Mouse (Mus musculus): ENCODE data around the gene Speg. TPM values are rescaled to one million over a fixed set of nuclear protein-coding genes. Genes with fewer than 3 reads are reported as not detected.

Gene Speg
- polyA plus RNA-seq, 1 experiment from 2014 or later: 45.2 TPM

DNA sequence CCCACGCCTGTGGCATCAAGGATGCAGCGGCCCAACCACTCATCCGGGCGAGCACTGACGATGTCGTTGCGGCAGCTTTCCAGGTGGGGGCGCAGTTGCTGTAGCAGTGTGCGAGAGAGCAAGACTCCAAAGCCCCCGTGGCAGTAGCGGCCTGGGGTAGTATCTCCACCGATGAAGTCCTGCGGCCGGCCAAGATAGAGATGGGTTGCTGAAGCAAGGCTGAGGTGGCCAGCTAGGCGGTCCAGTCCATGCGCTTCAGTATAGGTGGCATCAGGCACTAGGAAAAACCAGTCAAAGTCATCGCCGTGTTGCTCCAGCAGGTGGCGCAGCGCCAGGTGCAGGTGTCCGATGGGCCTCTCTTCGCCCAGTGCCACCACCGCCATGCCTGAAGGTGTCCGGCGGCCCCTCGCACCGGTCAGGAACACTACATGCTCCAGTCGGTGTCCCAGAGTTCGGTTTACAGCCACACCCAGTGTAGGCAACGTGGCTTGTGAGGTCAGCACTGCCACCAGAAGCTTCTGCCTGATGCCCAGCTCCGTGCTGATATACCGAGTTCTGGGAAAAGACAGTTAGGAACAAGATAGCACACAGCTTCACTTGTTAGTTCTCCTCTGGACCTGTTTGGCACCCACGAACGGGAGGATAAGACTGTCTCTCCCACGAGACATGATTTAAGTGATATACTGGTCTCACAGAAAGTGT, 102.3 kb downstream of the Speg start:
- Histone ChIP-seq H3K27me3 (replicated peaks) (peaks cover 19% of the 10 kb centered on the region), H3K4me3 (replicated peaks) (peak overlapping the region; percentile 80), H3K36me3 (peaks cover 16% of the 10 kb centered on the region), H3K9ac (no peak overlapping the region), H3K4me2 (peak overlapping the region; percentile 80), H3K27ac (no peak overlapping the region), H3K4me1 (peaks cover 24% of the 10 kb centered on the region), H3K9me3 (no peaks in the 10 kb centered on the region)
- no peak for ATAC-seq (ENCODE audit: insufficient read depth, low FRiP score, low read depth)
- WGBS: 14% methylated on average over 35 of the region's 35 CpGs

DNA sequence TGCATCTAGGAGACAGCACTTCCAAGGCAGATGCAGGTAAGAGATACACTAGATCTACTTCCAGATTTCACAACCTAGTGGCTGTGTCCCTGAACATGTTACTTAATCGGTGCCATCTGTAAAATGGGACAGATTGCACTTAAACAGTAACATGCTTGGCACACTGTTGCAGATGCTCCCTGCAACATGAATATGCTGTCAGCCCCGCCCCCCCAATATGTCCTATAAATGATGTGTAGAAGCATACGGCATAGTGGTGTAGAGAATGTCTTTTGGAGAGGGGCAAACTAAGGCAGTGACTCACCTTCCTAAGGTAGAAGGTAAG, 102.8 kb downstream of the Speg start:
- peaks cover 16% of the 10 kb centered on the region for H3K36me3 ChIP-seq
- 45% methylated on average over 3 of the region's 3 CpGs for WGBS
- no peak overlapping the region for H3K9ac ChIP-seq
- H3K27me3 ChIP-seq (replicated peaks): peaks cover 24% of the 10 kb centered on the region
- H3K9me3 ChIP-seq: no peaks in the 10 kb centered on the region
- peaks cover 24% of the 10 kb centered on the region for H3K4me1 ChIP-seq
- ATAC-seq (ENCODE audit: insufficient read depth, low FRiP score, low read depth): no peak
- no peak overlapping the region for H3K27ac ChIP-seq
- peak overlapping the region; percentile 80 for H3K4me2 ChIP-seq
- H3K4me3 ChIP-seq (replicated peaks): peak overlapping the region; percentile 80

DNA sequence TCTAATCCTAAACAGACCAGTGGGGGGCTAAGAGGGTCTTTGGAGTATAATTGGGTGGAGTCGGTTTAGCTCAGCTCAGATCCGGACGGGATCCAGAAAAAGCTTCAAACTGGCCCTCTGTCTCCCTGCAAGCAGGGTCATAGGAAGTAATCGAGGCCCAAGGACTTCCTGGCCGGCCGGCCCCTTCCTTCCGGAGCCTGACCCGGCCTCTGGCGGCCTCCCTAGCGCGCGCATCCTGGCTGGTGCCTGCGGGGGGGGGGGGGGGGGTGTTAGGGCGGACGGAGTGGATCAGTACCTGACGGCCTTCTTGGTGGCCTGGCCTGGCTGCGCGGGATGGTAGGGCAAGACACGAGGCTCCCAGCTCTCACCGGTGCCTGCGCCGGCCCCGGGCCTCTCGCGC, 103.4 kb downstream of the Speg start:
- peaks cover 24% of the 10 kb centered on the region for H3K4me1 ChIP-seq
- under 1% methylated on average over 20 of the region's 25 CpGs for WGBS
- H3K27me3 ChIP-seq (replicated peaks): peaks cover 30% of the 10 kb centered on the region
- H3K9ac ChIP-seq: peak overlapping the region; percentile 53
- peak overlapping the region; percentile 76 for H3K27ac ChIP-seq
- peak overlapping the region; percentile 80 for H3K4me3 ChIP-seq (replicated peaks)
- ATAC-seq (ENCODE audit: insufficient read depth, low FRiP score, low read depth): peak; percentile 0; the same call in 1 of the 2 replicates
- no peaks in the 10 kb centered on the region for H3K9me3 ChIP-seq
- peaks cover 16% of the 10 kb centered on the region for H3K36me3 ChIP-seq
- peak overlapping the region; percentile 80 for H3K4me2 ChIP-seq

DNA sequence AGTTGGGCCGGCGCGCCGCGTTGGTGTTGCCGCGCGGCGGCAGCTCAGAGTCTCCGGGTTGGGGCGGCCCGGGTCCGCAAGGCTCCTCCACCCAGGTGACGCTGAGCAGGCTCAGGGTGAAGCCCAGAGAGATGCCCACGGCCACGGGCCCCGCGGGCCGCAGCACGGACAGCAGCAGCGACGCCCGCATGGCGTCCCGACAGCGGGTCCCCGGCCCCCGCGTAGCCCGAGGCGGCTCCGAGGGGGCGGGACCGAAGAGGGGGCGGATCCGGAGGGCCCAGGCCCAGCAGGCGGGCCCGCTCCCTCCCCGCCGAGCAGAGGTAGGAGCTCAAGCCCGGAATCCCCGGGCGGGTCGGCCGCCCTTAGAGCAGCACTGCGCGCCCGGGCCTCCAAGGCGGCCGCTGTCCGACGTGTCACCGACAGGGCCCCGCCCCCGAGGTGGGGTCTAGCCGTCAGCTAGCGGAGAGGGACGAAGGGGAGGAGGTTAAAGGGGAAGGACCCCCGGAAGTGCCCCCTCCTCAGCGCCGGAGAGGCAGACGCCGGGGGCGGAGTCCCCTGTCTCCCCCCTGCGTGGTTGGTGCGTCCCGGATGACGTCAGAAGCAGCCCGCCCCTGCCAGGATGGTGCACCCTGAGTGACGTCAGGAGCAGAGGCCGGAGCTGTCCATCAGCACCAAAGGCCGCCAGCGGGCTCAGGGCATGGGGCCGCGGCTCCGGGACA, 104.0 kb downstream of the Speg start, which contains the start of the genes Chpf and Tmem198:
Chpf (minus strand) TSS at position 392 of the 719 bp plus-strand sequence.
Tmem198 (plus strand) TSS at position 617 of the 719 bp plus-strand sequence.
- peak; percentile 89 for ATAC-seq (ENCODE audit: insufficient read depth, low FRiP score, low read depth)
- H3K36me3 ChIP-seq: peaks cover 16% of the 10 kb centered on the region
- H3K27ac ChIP-seq: peak within 1 kb of the TSS; percentile 76
- under 1% methylated on average over 67 of the region's 76 CpGs for WGBS
- H3K4me2 ChIP-seq: peak within 1 kb of the TSS; percentile 80
- H3K9me3 ChIP-seq: no peaks in the 10 kb centered on the region
- peak within 1 kb of the TSS; percentile 80 for H3K4me3 ChIP-seq (replicated peaks)
- H3K9ac ChIP-seq: peak within 1 kb of the TSS; percentile 53
- peaks cover 32% of the 10 kb centered on the region for H3K27me3 ChIP-seq (replicated peaks)
- peaks cover 24% of the 10 kb centered on the region for H3K4me1 ChIP-seq

DNA sequence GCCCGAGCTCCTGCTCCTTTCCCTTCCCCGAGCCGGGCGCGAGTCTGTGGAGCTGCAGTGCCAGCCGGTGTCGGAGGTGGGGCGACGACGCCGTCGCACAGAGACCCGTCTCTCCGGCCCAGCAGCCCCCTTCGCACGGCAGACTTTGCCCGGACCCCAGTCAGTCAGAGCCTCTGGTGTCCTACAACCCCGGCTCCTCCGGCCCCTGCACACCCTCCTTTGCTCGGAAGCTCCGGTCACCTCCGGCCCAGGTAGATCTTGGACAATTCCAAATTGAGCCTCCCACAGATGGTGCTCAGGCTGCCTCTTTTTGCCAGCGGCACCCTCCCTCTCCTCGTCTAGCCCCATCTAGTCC, 104.5 kb downstream of the Speg start:
- Histone ChIP-seq H3K9me3 (no peaks in the 10 kb centered on the region), H3K27me3 (replicated peaks) (peaks cover 37% of the 10 kb centered on the region), H3K4me1 (peaks cover 24% of the 10 kb centered on the region), H3K4me2 (peak overlapping the region; percentile 80), H3K9ac (no peak overlapping the region), H3K4me3 (replicated peaks) (peak overlapping the region; percentile 80), H3K36me3 (peaks cover 16% of the 10 kb centered on the region), H3K27ac (no peak overlapping the region)
- no peak; the same call in 1 of the 2 replicates for ATAC-seq (ENCODE audit: insufficient read depth, low FRiP score, low read depth)
- 2% methylated on average over 21 of the region's 24 CpGs for WGBS

DNA sequence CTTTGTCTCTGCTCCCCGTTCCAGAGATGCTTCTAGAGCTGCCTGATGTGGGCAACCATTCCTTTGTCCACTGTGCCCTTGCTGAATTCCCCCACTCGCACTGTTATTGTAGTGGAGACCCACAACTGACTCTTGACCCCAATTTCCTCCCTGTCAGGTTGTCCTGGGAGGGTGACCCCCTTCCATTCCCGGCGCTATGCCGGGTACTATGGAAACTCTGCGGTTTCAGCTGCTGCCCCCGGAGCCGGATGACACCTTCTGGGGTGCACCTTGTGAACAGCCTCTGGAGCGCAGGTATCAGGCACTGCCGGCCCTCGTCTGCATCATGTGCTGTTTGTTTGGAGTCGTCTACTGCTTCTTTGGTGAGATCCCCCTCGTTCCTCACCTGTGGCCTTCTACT, 104.9 kb downstream of the Speg start:
- no peak overlapping the region for H3K27ac ChIP-seq
- peaks cover 16% of the 10 kb centered on the region for H3K36me3 ChIP-seq
- peak overlapping the region; percentile 80 for H3K4me2 ChIP-seq
- 25% methylated on average over 13 of the region's 13 CpGs for WGBS
- peaks cover 24% of the 10 kb centered on the region for H3K4me1 ChIP-seq
- no peak for ATAC-seq (ENCODE audit: insufficient read depth, low FRiP score, low read depth)
- peak overlapping the region; percentile 80 for H3K4me3 ChIP-seq (replicated peaks)
- H3K9ac ChIP-seq: no peak overlapping the region
- peaks cover 41% of the 10 kb centered on the region for H3K27me3 ChIP-seq (replicated peaks)
- no peaks in the 10 kb centered on the region for H3K9me3 ChIP-seq

DNA sequence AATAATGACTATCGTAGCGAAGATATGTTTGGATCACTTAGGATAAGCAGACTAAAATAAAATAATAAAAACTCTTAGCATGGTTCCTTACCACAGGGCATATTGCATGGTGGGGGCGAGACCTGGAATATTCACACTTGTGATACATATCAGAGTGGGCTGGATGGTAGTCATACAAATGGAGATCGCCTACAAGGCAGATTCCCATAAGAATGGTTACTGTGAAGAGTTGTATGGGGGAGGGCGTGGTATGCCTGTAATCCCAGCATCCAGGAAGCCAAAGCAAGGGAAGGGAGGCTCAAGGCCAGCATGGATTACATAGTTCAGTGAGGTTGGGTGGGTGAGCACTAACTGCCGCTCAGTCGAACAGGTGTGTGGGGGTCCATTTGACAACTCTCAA, 105.6 kb downstream of the Speg start:
- no peak overlapping the region for H3K27ac ChIP-seq
- ATAC-seq (ENCODE audit: insufficient read depth, low FRiP score, low read depth): no peak
- H3K36me3 ChIP-seq: peaks cover 10% of the 10 kb centered on the region
- no peak overlapping the region for H3K4me2 ChIP-seq
- H3K4me3 ChIP-seq (replicated peaks): no peak overlapping the region
- peaks cover 24% of the 10 kb centered on the region for H3K4me1 ChIP-seq
- no peaks in the 10 kb centered on the region for H3K9me3 ChIP-seq
- 81% methylated on average over 7 of the region's 7 CpGs for WGBS
- H3K27me3 ChIP-seq (replicated peaks): peaks cover 46% of the 10 kb centered on the region
- no peak overlapping the region for H3K9ac ChIP-seq

Other genes with a start within 250 kb of the Speg start
- gene Slc23a3, start 241.4 kb upstream of the Speg start, polyA plus RNA-seq (2015; fragmentation: Nextera tagmentation; extraction: Ambion mirVana): 0.49 and 0.86 TPM in 2 replicates
- 38.8 and 44.9 TPM in 2 replicates for gene Cnppd1, start 232.6 kb upstream of the Speg start, polyA plus RNA-seq (2015; fragmentation: Nextera tagmentation; extraction: Ambion mirVana)
- 43.8 and 47.8 TPM in 2 replicates for gene Retreg2, start 232.5 kb upstream of the Speg start, polyA plus RNA-seq (2015; fragmentation: Nextera tagmentation; extraction: Ambion mirVana)
- 41.0 and 41.2 TPM in 2 replicates for gene Zfand2b, start 206.7 kb upstream of the Speg start, polyA plus RNA-seq (2015; fragmentation: Nextera tagmentation; extraction: Ambion mirVana)
- 23.9 and 26.8 TPM in 2 replicates for gene Abcb6, start 194.9 kb upstream of the Speg start, polyA plus RNA-seq (2015; fragmentation: Nextera tagmentation; extraction: Ambion mirVana)
- gene Ankzf1, start 183.1 kb upstream of the Speg start, polyA plus RNA-seq (2015; fragmentation: Nextera tagmentation; extraction: Ambion mirVana): 24.7 and 26.7 TPM in 2 replicates
- 26.5 and 27.0 TPM in 2 replicates for gene Atg9a, start 183.1 kb upstream of the Speg start, polyA plus RNA-seq (2015; fragmentation: Nextera tagmentation; extraction: Ambion mirVana)
- 15.5 and 17.1 TPM in 2 replicates for gene Glb1l, start 164.5 kb upstream of the Speg start, polyA plus RNA-seq (2015; fragmentation: Nextera tagmentation; extraction: Ambion mirVana)
- gene Stk16, start 164.5 kb upstream of the Speg start, polyA plus RNA-seq (2015; fragmentation: Nextera tagmentation; extraction: Ambion mirVana): 120 and 132 TPM in 2 replicates
- gene Tuba4a, start 155.4 kb upstream of the Speg start, polyA plus RNA-seq (2015; fragmentation: Nextera tagmentation; extraction: Ambion mirVana): 142 and 145 TPM in 2 replicates
- not detected in 2 replicates for gene A630095N17Rik, start 143.2 kb upstream of the Speg start, polyA plus RNA-seq (2015; fragmentation: Nextera tagmentation; extraction: Ambion mirVana)
- gene Dnajb2, start 138.9 kb upstream of the Speg start, polyA plus RNA-seq (2015; fragmentation: Nextera tagmentation; extraction: Ambion mirVana): 34.9 and 35.9 TPM in 2 replicates
- 2.4 and 2.8 TPM in 2 replicates for gene Ptprn, start 110.8 kb upstream of the Speg start, polyA plus RNA-seq (2015; fragmentation: Nextera tagmentation; extraction: Ambion mirVana)
- gene Resp18, start 96.9 kb upstream of the Speg start, polyA plus RNA-seq (2015; fragmentation: Nextera tagmentation; extraction: Ambion mirVana): 7.5 and 9.6 TPM in 2 replicates
- 123 and 137 TPM in 2 replicates for gene Dnpep, start 57.3 kb upstream of the Speg start, polyA plus RNA-seq (2015; fragmentation: Nextera tagmentation; extraction: Ambion mirVana)
- gene Des, start 15.0 kb upstream of the Speg start, polyA plus RNA-seq (2015; fragmentation: Nextera tagmentation; extraction: Ambion mirVana): 92.1 and 93.2 TPM in 2 replicates
- gene Gmppa, start 60.6 kb downstream of the Speg start, polyA plus RNA-seq (2015; fragmentation: Nextera tagmentation; extraction: Ambion mirVana): 103 TPM in 2 replicates
- 2.0 and 2.1 TPM in 2 replicates for gene Asic4, start 75.1 kb downstream of the Speg start, polyA plus RNA-seq (2015; fragmentation: Nextera tagmentation; extraction: Ambion mirVana)
- 40.9 and 41.9 TPM in 2 replicates for gene Chpf, start 104.0 kb downstream of the Speg start, polyA plus RNA-seq (2015; fragmentation: Nextera tagmentation; extraction: Ambion mirVana)
- gene Tmem198, start 104.2 kb downstream of the Speg start, polyA plus RNA-seq (2015; fragmentation: Nextera tagmentation; extraction: Ambion mirVana): 2.3 and 2.7 TPM in 2 replicates
- 75.1 and 84.0 TPM in 2 replicates for gene Obsl1, start 131.2 kb downstream of the Speg start, polyA plus RNA-seq (2015; fragmentation: Nextera tagmentation; extraction: Ambion mirVana)
- gene Inha, start 131.8 kb downstream of the Speg start, polyA plus RNA-seq (2015; fragmentation: Nextera tagmentation; extraction: Ambion mirVana): 8.0 and 9.6 TPM in 2 replicates
- 16.1 and 18.1 TPM in 2 replicates for gene Stk11ip, start 146.2 kb downstream of the Speg start, polyA plus RNA-seq (2015; fragmentation: Nextera tagmentation; extraction: Ambion mirVana)
- 17.7 and 18.2 TPM in 2 replicates for gene Slc4a3, start 171.0 kb downstream of the Speg start, polyA plus RNA-seq (2015; fragmentation: Nextera tagmentation; extraction: Ambion mirVana)

Measured in stomach, embryonic 15.5 days (tissue).